Mouse (Mus musculus): ENCODE results near the gene Macrod1.
"Not testable (repeated sequence)": the region's sequence is repeated elsewhere in the genome, so short reads cannot be mapped to it uniquely, and the experiment has no call there.

The Macrod1 gene

GRCm38 (mm10) chr19:7056248-7057087 lies at the start of gene Macrod1:
Gene Macrod1, plus strand, starts transcription at chr19:7056810.
- peak; percentile 84 for DNase-seq

GRCm38 (mm10) chr19:7006892-7007593 lies 49.6 kb upstream of the Macrod1 start:
- no peak for DNase-seq

- DNase-seq: no peak
Measured at GRCm38 (mm10) chr19:7012426-7012825, 44.2 kb upstream of the Macrod1 start.

- DNase-seq: no peak
Measured at GRCm38 (mm10) chr19:7013984-7014383, 42.6 kb upstream of the Macrod1 start.

GRCm38 (mm10) chr19:7014481-7015135 lies 42.0 kb upstream of the Macrod1 start:
- DNase-seq: no peak

GRCm38 (mm10) chr19:7017541-7018457 lies 38.8 kb upstream of the Macrod1 start:
- DNase-seq: peak; percentile 71

GRCm38 (mm10) chr19:7018546-7018945 lies 38.1 kb upstream of the Macrod1 start:
- peak; percentile 37 for DNase-seq

- peak; percentile 91 for DNase-seq
Measured at GRCm38 (mm10) chr19:7019191-7019590, 37.4 kb upstream of the Macrod1 start, which contains the start of gene Fermt3. Gene Fermt3, minus strand, starts transcription at chr19:7019469.

GRCm38 (mm10) chr19:7020224-7020641 lies 36.4 kb upstream of the Macrod1 start:
- DNase-seq: peak; percentile 83

- DNase-seq: no peak
Measured at GRCm38 (mm10) chr19:7029531-7029930, 27.1 kb upstream of the Macrod1 start.

GRCm38 (mm10) chr19:7034006-7034405 lies 22.6 kb upstream of the Macrod1 start:
- DNase-seq: no peak

- peak; percentile 79 for DNase-seq
Measured at GRCm38 (mm10) chr19:7039088-7039720, 17.4 kb upstream of the Macrod1 start.

GRCm38 (mm10) chr19:7039841-7040636 lies 16.6 kb upstream of the Macrod1 start, which contains the start of gene Stip1:
Gene Stip1, minus strand, starts transcription at chr19:7039967.
- peak; percentile 98 for DNase-seq

- peak; percentile 56 for DNase-seq
Measured at GRCm38 (mm10) chr19:7040637-7041130, 15.9 kb upstream of the Macrod1 start.

GRCm38 (mm10) chr19:7041171-7041570 lies 15.4 kb upstream of the Macrod1 start:
- DNase-seq: no peak

GRCm38 (mm10) chr19:7044279-7044678 lies 12.3 kb upstream of the Macrod1 start:
- DNase-seq: no peak

- DNase-seq: no peak
Measured at GRCm38 (mm10) chr19:7044706-7045105, 11.9 kb upstream of the Macrod1 start.

GRCm38 (mm10) chr19:7053382-7053781 lies 3.2 kb upstream of the Macrod1 start:
- not testable (repeated sequence) for DNase-seq

GRCm38 (mm10) chr19:7054772-7055171 lies 1.8 kb upstream of the Macrod1 start:
- no peak for DNase-seq

GRCm38 (mm10) chr19:7055173-7055572 lies 1.4 kb upstream of the Macrod1 start:
- DNase-seq: no peak

Data from thymus, postnatal 14 days (tissue).